Mouse (Mus musculus) bone marrow, adult 2 months (tissue): ENCODE measurements around the gene 4930544D05Rik. TPM values are rescaled to one million over a fixed set of nuclear protein-coding genes. Genes with fewer than 3 reads are reported as not detected.

Experiments
- H3K27ac ChIP-seq: fragments of 200-500 bp; 2 replicates; pipeline ENCODE4 v1.5.1; 2012; ENCODE audit warnings: low read depth, mild to moderate bottlenecking, control low read depth, inconsistent platforms, low read length; ENCODE audit not compliant: control insufficient read depth, poor library complexity, insufficient read depth
- H3K4me1 ChIP-seq: fragments of 200-500 bp; 2 replicates; pipeline ENCODE4 v1.6.1; 2011; ENCODE audit warnings: low read length; ENCODE audit not compliant: control insufficient read depth, insufficient read depth
- H3K4me3 ChIP-seq: fragments of 200-500 bp; replicated peaks from 2 replicates; pipeline ENCODE3; 2011; ENCODE audit warnings: mild to moderate bottlenecking, low read depth, low read length, control low read depth; ENCODE audit not compliant: control insufficient read depth
- CTCF ChIP-seq: fragments of 200-500 bp; IDR thresholded peaks from 2 replicates; pipeline ENCODE4 v1.5.1; 2011; ENCODE audit warnings: low read length, control low read depth; ENCODE audit not compliant: control insufficient read depth, insufficient read depth
- POLR2A ChIP-seq: fragments of 200-500 bp; IDR thresholded peaks from 2 replicates; pipeline ENCODE4 v1.6.1; 2011; ENCODE audit warnings: low read depth, mild to moderate bottlenecking, control low read depth, low read length, borderline replicate concordance; ENCODE audit not compliant: control insufficient read depth
- WGBS: fragments of 180-500 bp; shearing (Covaris S2); methylation state at CpG from one replicate; pipeline ENCODE4 v1.1.7; 2018; 5-methylcytosine and 5-hydroxymethylcytosine counted together
- polyA plus RNA-seq: library from polyadenylated mRNA; stranded (reverse); fragments of >200 nt; gene quantifications from 2 replicates; pipeline ENCODE4 v1.2.4, GENCODE M21; 2011; ENCODE audit warnings: low replicate concordance; ENCODE audit not compliant: missing spikeins, insufficient read depth, insufficient read length

The 4930544D05Rik gene
- polyA plus RNA-seq, 1 experiment = not detected

- H3K4me3 ChIP-seq = no peak overlapping the region
- peaks cover 10% of the 10 kb centered on the region for H3K4me1 ChIP-seq
- 36% methylated on average over 5 of the region's 5 CpGs for WGBS
- H3K27ac ChIP-seq = peak overlapping the region; percentile 51; the same call in 1 of the 2 replicates
- no peak for TF ChIP-seq POLR2A
- TF ChIP-seq CTCF = no peak
These were observed 28.7 kb upstream of the 4930544D05Rik start for GRCm38 (mm10) chr11:70586954-70587353.

GRCm38 (mm10) chr11:70591733-70592132, 23.9 kb upstream of the 4930544D05Rik start:
- H3K4me1 ChIP-seq = peaks cover 8% of the 10 kb centered on the region
- 49% methylated on average over 1 of the region's 1 CpGs for WGBS

GRCm38 (mm10) chr11:70594253-70594989, 21.2 kb upstream of the 4930544D05Rik start:
- 57% methylated on average over 15 of the region's 15 CpGs for WGBS
- TF ChIP-seq POLR2A (no peak), CTCF (no peak)
- Histone ChIP-seq H3K4me3 (no peak overlapping the region), H3K27ac (no peak overlapping the region), H3K4me1 (peaks cover 4% of the 10 kb centered on the region)

More at GRCm38 (mm10) chr11:70591733-70592132, 23.9 kb upstream of the 4930544D05Rik start:
- no peak for TF ChIP-seq CTCF
- TF ChIP-seq POLR2A = no peak
- Histone ChIP-seq H3K27ac (no peak overlapping the region), H3K4me3 (no peak overlapping the region)

DNA sequence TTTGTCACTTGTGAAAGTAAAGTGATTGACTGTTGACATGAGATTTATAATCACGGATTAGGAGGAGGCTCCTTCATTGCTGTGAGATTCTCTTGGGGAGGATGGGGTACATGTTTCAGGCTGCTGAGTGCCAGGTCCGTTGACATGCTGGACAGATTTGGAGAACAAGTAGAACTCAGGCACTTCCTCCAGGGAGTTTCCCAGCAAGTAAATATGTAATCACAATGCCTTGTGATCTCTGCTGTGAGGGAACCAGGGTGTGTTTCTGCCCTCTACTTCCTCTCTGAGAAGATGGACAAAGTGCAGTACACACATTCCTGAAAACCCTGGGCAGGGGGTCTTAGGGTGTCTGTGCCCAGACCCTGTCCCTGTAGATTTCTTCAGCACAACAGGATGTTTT, 20.0 kb upstream of the 4930544D05Rik start:
- TF ChIP-seq CTCF (no peak), POLR2A (no peak)
- WGBS = 25% methylated on average over 2 of the region's 2 CpGs
- Histone ChIP-seq H3K4me1 (peaks cover 4% of the 10 kb centered on the region), H3K4me3 (no peak overlapping the region), H3K27ac (no peak overlapping the region)

DNA sequence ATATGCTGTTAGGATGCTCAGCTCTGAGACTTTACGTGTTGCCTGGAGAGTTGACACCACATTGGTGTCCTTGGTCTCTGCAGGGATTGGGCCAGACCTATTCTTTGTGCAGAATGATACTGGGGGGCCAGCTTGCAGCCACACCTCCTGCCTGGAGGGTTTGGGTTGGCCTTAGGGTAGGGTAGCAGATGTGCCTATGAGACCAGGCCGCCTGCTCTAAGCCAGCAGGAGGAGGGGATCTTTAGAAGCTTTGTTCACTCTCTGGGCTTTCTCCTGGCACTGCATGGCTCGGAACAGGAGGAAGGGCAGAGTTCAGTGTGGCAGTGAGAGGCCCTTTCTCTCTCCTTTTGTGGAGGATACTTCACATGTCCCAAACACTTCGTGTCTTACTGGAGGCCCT, 19.6 kb upstream of the 4930544D05Rik start:
- Histone ChIP-seq H3K4me1 (peaks cover 4% of the 10 kb centered on the region), H3K4me3 (no peak overlapping the region), H3K27ac (peak overlapping the region; percentile 1; the same call in 1 of the 2 replicates)
- TF ChIP-seq POLR2A (no peak), CTCF (no peak)
- 79% methylated on average over 4 of the region's 4 CpGs for WGBS

GRCm38 (mm10) chr11:70597301-70597700, 18.3 kb upstream of the 4930544D05Rik start:
- Histone ChIP-seq H3K27ac (no peak overlapping the region), H3K4me1 (peaks cover 4% of the 10 kb centered on the region), H3K4me3 (no peak overlapping the region)
- 29% methylated on average over 6 of the region's 6 CpGs for WGBS
- TF ChIP-seq CTCF (no peak), POLR2A (no peak)

GRCm38 (mm10) chr11:70598451-70598953, 17.1 kb upstream of the 4930544D05Rik start:
- no peak for TF ChIP-seq CTCF
- H3K27ac ChIP-seq = no peak overlapping the region
- 67% methylated on average over 9 of the region's 9 CpGs for WGBS

GRCm38 (mm10) chr11:70605024-70605566, 10.6 kb upstream of the 4930544D05Rik start:
- Histone ChIP-seq H3K4me3 (no peak overlapping the region), H3K4me1 (no peaks in the 10 kb centered on the region), H3K27ac (no peak overlapping the region)
- TF ChIP-seq POLR2A (no peak), CTCF (peak; percentile 91)
- WGBS = 69% methylated on average over 14 of the region's 14 CpGs

More at GRCm38 (mm10) chr11:70598451-70598953, 17.1 kb upstream of the 4930544D05Rik start:
- H3K4me3 ChIP-seq = no peak overlapping the region
- H3K4me1 ChIP-seq = peaks cover 4% of the 10 kb centered on the region

GRCm38 (mm10) chr11:70606717-70607116, 8.9 kb upstream of the 4930544D05Rik start:
- no peak overlapping the region for H3K4me3 ChIP-seq
- no peaks in the 10 kb centered on the region for H3K4me1 ChIP-seq
- TF ChIP-seq POLR2A (no peak), CTCF (no peak)
- WGBS = 81% methylated on average over 12 of the region's 12 CpGs
- no peak overlapping the region; the same call in 1 of the 2 replicates for H3K27ac ChIP-seq
